Mouse (Mus musculus): Measurements from ENCODE around the gene Pim1. TPM values are rescaled to one million over a fixed set of nuclear protein-coding genes. Genes with fewer than 3 reads are reported as not detected.

Gene Pim1
- polyA plus RNA-seq, 1 experiment from 2014 or later = 16.0 TPM

- 82% methylated on average over 19 of the region's 19 CpGs for WGBS
- Histone ChIP-seq H3K4me2 (no peak overlapping the region), H3K4me3 (ENCODE audit: low read depth, low read length) (no peak overlapping the region), H3K9me3 (ENCODE audit: low read depth, low read length) (no peaks in the 10 kb centered on the region), H3K27me3 (ENCODE audit: insufficient read depth, low read length) (no peaks in the 10 kb centered on the region), H3K27ac (ENCODE audit: low read depth) (no peak overlapping the region), H3K9ac (no peak overlapping the region), H3K4me1 (ENCODE audit: insufficient read depth) (no peaks in the 10 kb centered on the region), H3K36me3 (ENCODE audit: insufficient read depth) (no peaks in the 10 kb centered on the region)
- DNase-seq (no peak), ATAC-seq (ENCODE audit: insufficient read depth) (no peak)
- TF ChIP-seq CTCF (IDR thresholded peaks at IDR 0.05; ENCODE audit: low read depth) = no peak
Observed at GRCm38 (mm10) chr17:29542831-29543690, 52.5 kb downstream of the Pim1 start.

- ATAC-seq (ENCODE audit: insufficient read depth) (no peak), DNase-seq (no peak)
- Histone ChIP-seq H3K27ac (ENCODE audit: low read depth) (no peak overlapping the region), H3K4me1 (ENCODE audit: insufficient read depth) (no peaks in the 10 kb centered on the region), H3K4me2 (no peak overlapping the region), H3K27me3 (ENCODE audit: insufficient read depth, low read length) (no peaks in the 10 kb centered on the region), H3K36me3 (ENCODE audit: insufficient read depth) (no peaks in the 10 kb centered on the region), H3K9ac (no peak overlapping the region), H3K9me3 (ENCODE audit: low read depth, low read length) (no peaks in the 10 kb centered on the region), H3K4me3 (ENCODE audit: low read depth, low read length) (no peak overlapping the region)
- 62% methylated on average over 2 of the region's 2 CpGs for WGBS
- 0 out of 2 replicates have a peak, but pooled peaks have one; percentile 8 for TF ChIP-seq CTCF (IDR thresholded peaks at IDR 0.05; ENCODE audit: low read depth)
Observed at GRCm38 (mm10) chr17:29544064-29544463, 53.5 kb downstream of the Pim1 start.

- H3K9ac ChIP-seq = no peak overlapping the region
- peaks cover under 1% of the 10 kb centered on the region; the same call in 1 of the 2 replicates for H3K4me1 ChIP-seq (ENCODE audit: insufficient read depth)
- H3K4me2 ChIP-seq = no peak overlapping the region
- ATAC-seq (ENCODE audit: insufficient read depth) (no peak), DNase-seq (no peak)
- H3K9me3 ChIP-seq (ENCODE audit: low read depth, low read length) = no peaks in the 10 kb centered on the region
- no peaks in the 10 kb centered on the region for H3K36me3 ChIP-seq (ENCODE audit: insufficient read depth)
- H3K4me3 ChIP-seq (ENCODE audit: low read depth, low read length) = no peak overlapping the region
- H3K27me3 ChIP-seq (ENCODE audit: insufficient read depth, low read length) = no peaks in the 10 kb centered on the region
- no peak for TF ChIP-seq CTCF (IDR thresholded peaks at IDR 0.05; ENCODE audit: low read depth)
- no peak overlapping the region for H3K27ac ChIP-seq (ENCODE audit: low read depth)
- 88% methylated on average over 5 of the region's 5 CpGs for WGBS
Observed at GRCm38 (mm10) chr17:29545241-29545640, 54.7 kb downstream of the Pim1 start.

Other genes starting within 250 kb of the Pim1 start
- gene Ppil1, start 226.6 kb upstream of the Pim1 start, polyA plus RNA-seq (2014; fragmentation: Nextera tagmentation; extraction: Ambion mirVana) = 158 and 162 TPM in 2 replicates
- 68.9 and 71.1 TPM in 2 replicates for gene BC004004, start 222.0 kb upstream of the Pim1 start, polyA plus RNA-seq (2014; fragmentation: Nextera tagmentation; extraction: Ambion mirVana)
- gene Pi16, start 173.1 kb upstream of the Pim1 start, polyA plus RNA-seq (2014; fragmentation: Nextera tagmentation; extraction: Ambion mirVana) = 0.14 TPM in 2 replicates
- gene Mtch1, start 142.8 kb upstream of the Pim1 start, polyA plus RNA-seq (2014; fragmentation: Nextera tagmentation; extraction: Ambion mirVana) = 381 and 395 TPM in 2 replicates
- gene Fgd2, start 129.8 kb upstream of the Pim1 start, polyA plus RNA-seq (2014; fragmentation: Nextera tagmentation; extraction: Ambion mirVana) = 15.7 and 19.2 TPM in 2 replicates
- not detected in 2 replicates for gene Gm17657, start 58.9 kb downstream of the Pim1 start, polyA plus RNA-seq (2014; fragmentation: Nextera tagmentation; extraction: Ambion mirVana)
- 17.4 TPM in 2 replicates for gene Tbc1d22b, start 59.0 kb downstream of the Pim1 start, polyA plus RNA-seq (2014; fragmentation: Nextera tagmentation; extraction: Ambion mirVana)
- gene Tmem217, start 61.6 kb downstream of the Pim1 start, polyA plus RNA-seq (2014; fragmentation: Nextera tagmentation; extraction: Ambion mirVana) = 0.43 and 0.46 TPM in 2 replicates
- 68.8 and 72.1 TPM in 2 replicates for gene Rnf8, start 124.0 kb downstream of the Pim1 start, polyA plus RNA-seq (2014; fragmentation: Nextera tagmentation; extraction: Ambion mirVana)
- 3.0 and 3.4 TPM in 2 replicates for gene Gm28043, start 124.1 kb downstream of the Pim1 start, polyA plus RNA-seq (2014; fragmentation: Nextera tagmentation; extraction: Ambion mirVana)
- 112 and 114 TPM in 2 replicates for gene Cmtr1, start 169.8 kb downstream of the Pim1 start, polyA plus RNA-seq (2014; fragmentation: Nextera tagmentation; extraction: Ambion mirVana)
- gene Ccdc167, start 226.3 kb downstream of the Pim1 start, polyA plus RNA-seq (2014; fragmentation: Nextera tagmentation; extraction: Ambion mirVana) = 18.2 and 18.4 TPM in 2 replicates

Data from lung, embryonic 14.5 days (tissue).